Mouse (Mus musculus) ES-E14 (cell line): ENCODE results near the gene Rbm6. TPM values are rescaled to one million over a fixed set of nuclear protein-coding genes. Genes with fewer than 3 reads are reported as not detected.

Experiments used
- DNase-seq: peaks from one replicate; pipeline ENCODE4 v3.0.0-alpha.2; 2013; ENCODE audit warnings: low read depth, low spot score
- H3K27ac ChIP-seq: 2 replicates; pipeline ENCODE4 v1.5.1; 2012; ENCODE audit warnings: low read depth, mild to moderate bottlenecking, low read length, moderate library complexity, mixed read lengths; ENCODE audit not compliant: poor library complexity, insufficient read depth, severe bottlenecking
- H3K36me3 ChIP-seq: 2 replicates; pipeline ENCODE4 v1.6.1; 2012; ENCODE audit warnings: mild to moderate bottlenecking, low read length, moderate library complexity, mixed read lengths; ENCODE audit not compliant: control insufficient read depth, poor library complexity, insufficient read depth, severe bottlenecking
- H3K4me1 ChIP-seq, 2 experiments: fragments of 150-350 bp in 1 of 2; sonication (generic) in 1 of 2; 2 replicates each; pipeline ENCODE4 v1.6.1; 2012; ENCODE audit warnings: low read length in 2 of 2, mild to moderate bottlenecking in 1 of 2, mixed read lengths in 1 of 2; ENCODE audit not compliant: control insufficient read depth in 2 of 2, insufficient read depth in 2 of 2, poor library complexity in 1 of 2
- H3K4me3 ChIP-seq, 2 experiments: fragments of 150-350 bp in 1 of 2; sonication (generic) in 1 of 2; 2 replicates each; pipeline ENCODE4 v1.5.1; 2012; ENCODE audit warnings: low read length in 2 of 2, low read depth in 1 of 2, mild to moderate bottlenecking in 1 of 2, mixed read lengths in 1 of 2; ENCODE audit not compliant: insufficient read depth in 1 of 2, poor library complexity in 1 of 2, severe bottlenecking in 1 of 2
- H3K9ac ChIP-seq: 2 replicates; pipeline ENCODE4 v1.6.1; 2012; ENCODE audit warnings: low read depth, mild to moderate bottlenecking, low read length, mixed read lengths; ENCODE audit not compliant: poor library complexity, insufficient read depth, severe bottlenecking
- H3K9me3 ChIP-seq: fragments of 150-350 bp; sonication (generic); 2 replicates; pipeline ENCODE4 v1.6.1; 2012; ENCODE audit warnings: low read depth, mild to moderate bottlenecking, low read length; ENCODE audit not compliant: control insufficient read depth, insufficient read depth
- CHD2 ChIP-seq: IDR thresholded peaks from 2 replicates; pipeline ENCODE4 v1.6.1; 2014; ENCODE audit warnings: mild to moderate bottlenecking, low read depth, low read length, inconsistent platforms
- HCFC1 ChIP-seq: IDR thresholded peaks from 2 replicates; pipeline ENCODE4 v1.6.1; 2012; ENCODE audit warnings: low read length, inconsistent platforms, borderline replicate concordance; ENCODE audit not compliant: insufficient read depth
- MAFK ChIP-seq: IDR thresholded peaks from 2 replicates; pipeline ENCODE4 v1.6.1; 2014; ENCODE audit warnings: mild to moderate bottlenecking, low read depth, low read length, inconsistent platforms; ENCODE audit not compliant: insufficient read depth
- ZC3H11A ChIP-seq: IDR thresholded peaks from 2 replicates; pipeline ENCODE4 v1.6.1; 2012; ENCODE audit warnings: low read depth, mild to moderate bottlenecking, inconsistent platforms, low read length, borderline replicate concordance
- ZNF384 ChIP-seq: IDR thresholded peaks from 2 replicates; pipeline ENCODE4 v1.6.1; 2012; ENCODE audit warnings: low read depth, low read length, inconsistent platforms
- in situ Hi-C, 2 experiments: fragments of 600-800 bp; cut with MboI; formaldehyde crosslinking; loops; one replicate each; pipeline ENCODE4 v1.15.1; 2025; ENCODE audit warnings: low sequenced_read_pairs in 2 of 2, inconsistent platforms in 1 of 2; ENCODE audit not compliant: unreplicated experiment in 2 of 2
- total RNA-seq: library from RNA; depleted of rRNA; stranded (reverse); fragments of 300-350 nt; gene quantifications from 2 replicates; pipeline ENCODE4 v1.2.3, GENCODE M21; 2012

Gene Rbm6
- total RNA-seq, 1 experiment = 61.8 TPM

- Histone ChIP-seq H3K4me1 (no peaks in the 10 kb centered on the region), H3K27ac (no peak overlapping the region), H3K9ac (no peak overlapping the region), H3K36me3 (no peaks in the 10 kb centered on the region), H3K9me3 (no peaks in the 10 kb centered on the region), H3K4me3 (no peak overlapping the region)
- in situ Hi-C loops = no loop called here
- DNase-seq = no peak
- TF ChIP-seq ZNF384 (no peak), MAFK (no peak), HCFC1 (no peak), ZC3H11A (no peak), CHD2 (no peak)
Observed at GRCm38 (mm10) chr9:107831765-107832164, 41.3 kb downstream of the Rbm6 start.

- Histone ChIP-seq H3K36me3 (no peaks in the 10 kb centered on the region), H3K4me3 (no peak overlapping the region), H3K27ac (no peak overlapping the region), H3K9me3 (no peaks in the 10 kb centered on the region), H3K4me1 (no peaks in the 10 kb centered on the region), H3K9ac (no peak overlapping the region)
- in situ Hi-C loops = no loop called here
- TF ChIP-seq HCFC1 (no peak), ZC3H11A (no peak), MAFK (no peak), ZNF384 (no peak), CHD2 (no peak)
- no peak for DNase-seq
Observed at GRCm38 (mm10) chr9:107812132-107812531, 60.9 kb downstream of the Rbm6 start.

DNA sequence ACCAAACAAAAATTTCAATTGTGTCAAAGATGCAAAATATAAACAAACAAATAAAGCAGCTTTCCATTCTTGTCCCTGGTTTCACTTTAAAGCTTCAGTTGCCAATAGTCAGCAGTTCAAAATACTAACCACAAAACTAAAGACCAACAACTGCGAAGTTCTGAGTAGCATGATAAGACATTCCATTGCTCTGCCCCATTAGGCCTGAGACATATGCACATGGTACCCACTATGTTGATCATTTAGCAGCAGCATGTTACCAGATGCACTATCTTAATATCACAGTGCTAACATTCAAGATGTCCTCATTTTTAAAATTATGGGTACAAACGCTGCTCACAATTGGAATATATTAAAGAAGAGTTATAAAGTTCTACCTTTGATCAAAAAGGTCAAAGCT, 62.1 kb downstream of the Rbm6 start:
- in situ Hi-C loops = no loop called here
- no peak for DNase-seq
- Histone ChIP-seq H3K9ac (no peak overlapping the region), H3K4me1 (no peaks in the 10 kb centered on the region), H3K4me3 (no peak overlapping the region), H3K27ac (no peak overlapping the region), H3K36me3 (no peaks in the 10 kb centered on the region), H3K9me3 (no peaks in the 10 kb centered on the region)
- TF ChIP-seq ZC3H11A = no peak
- no peak for TF ChIP-seq ZNF384
- TF ChIP-seq CHD2 = no peak
- TF ChIP-seq HCFC1 = no peak
- no peak for TF ChIP-seq MAFK

- no peak for DNase-seq
- in situ Hi-C loops = no loop called here
- Histone ChIP-seq H3K9ac (no peak overlapping the region), H3K4me1 (no peaks in the 10 kb centered on the region), H3K27ac (no peak overlapping the region), H3K4me3 (no peak overlapping the region), H3K36me3 (peaks cover 18% of the 10 kb centered on the region), H3K9me3 (no peaks in the 10 kb centered on the region)
- TF ChIP-seq MAFK (no peak), ZNF384 (no peak), HCFC1 (no peak), ZC3H11A (no peak), CHD2 (no peak)
Observed at GRCm38 (mm10) chr9:107791714-107792113, 81.3 kb downstream of the Rbm6 start.

DNA sequence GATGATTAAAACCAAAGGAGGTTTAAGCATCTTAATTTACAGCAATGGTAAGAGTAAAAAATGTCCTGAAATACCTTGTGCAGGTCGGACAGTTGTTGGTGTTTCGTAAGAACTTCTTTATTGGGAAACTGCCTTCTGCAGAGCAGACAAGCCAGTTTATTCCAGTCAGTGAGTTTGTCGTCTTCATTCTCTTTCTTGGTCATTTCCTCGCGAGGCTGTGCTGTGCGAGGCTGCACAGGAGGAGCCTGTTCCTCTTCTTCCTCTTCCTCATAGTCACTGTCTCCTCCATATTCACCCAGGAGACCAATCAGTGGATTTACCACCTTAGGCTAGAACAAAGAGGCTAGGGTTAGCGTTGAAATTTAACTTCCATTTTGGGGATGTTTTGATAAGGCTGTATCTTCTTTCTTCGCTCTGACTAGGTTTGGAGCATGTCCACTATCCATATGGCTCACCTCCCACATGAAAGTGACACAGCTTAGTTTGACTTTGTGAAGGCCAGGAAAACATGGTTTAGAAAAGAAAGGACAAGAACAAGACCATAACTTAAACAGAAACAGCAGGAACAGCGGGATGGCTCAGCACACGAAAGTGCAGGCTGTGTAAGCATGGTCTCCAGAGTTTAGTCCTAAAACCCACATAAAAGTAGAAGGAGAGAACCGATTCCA, 90.4 kb downstream of the Rbm6 start:
- H3K4me1 ChIP-seq = no peaks in the 10 kb centered on the region
- no peak for DNase-seq
- H3K27ac ChIP-seq = no peak overlapping the region
- no peaks in the 10 kb centered on the region for H3K9me3 ChIP-seq
- no peak for TF ChIP-seq CHD2
- TF ChIP-seq HCFC1 = no peak
- TF ChIP-seq ZNF384 = no peak
- no peak for TF ChIP-seq MAFK
- TF ChIP-seq ZC3H11A = no peak
- no peak overlapping the region for H3K4me3 ChIP-seq
- peaks cover 13% of the 10 kb centered on the region for H3K36me3 ChIP-seq
- in situ Hi-C loops = no loop called here
- H3K9ac ChIP-seq = no peak overlapping the region
